Mouse (Mus musculus) embryonic facial prominence, embryonic 11.5 days (tissue): ENCODE measurements at regions not wholly inside any gene's neighbourhood (a gene's known extent, or its start where the extent isn't known, plus 50 kb on each side); places are given as distances from the start of the nearest gene placed in this dataset.

Experiments
- ATAC-seq: fragments of 200-750 bp; cut with Nextera tagmentation; replicated peaks from 2 replicates; pipeline ENCODE4 v1.8.0; 2017; ENCODE audit warnings: low read depth; ENCODE audit not compliant: insufficient number of reproducible peaks, low FRiP score, low TSS enrichment
- DNase-seq: peaks from one replicate; pipeline ENCODE4 v3.0.0-alpha.2; 2015; ENCODE audit warnings: low spot score
- H3K27ac ChIP-seq: fragments of 300-500 bp; sonication (generic); replicated peaks from 2 replicates; pipeline ENCODE4 v1.5.1; 2014; ENCODE audit warnings: mild to moderate bottlenecking, low read depth, low read length, control low read depth
- H3K27me3 ChIP-seq: fragments of 300-500 bp; sonication (generic); 2 replicates; pipeline ENCODE4 v1.6.1; 2014; ENCODE audit warnings: mild to moderate bottlenecking, low read length, moderate library complexity, mixed read lengths; ENCODE audit not compliant: control insufficient read depth, insufficient read depth
- H3K36me3 ChIP-seq: fragments of 300-500 bp; sonication (generic); replicated peaks from 2 replicates; pipeline ENCODE4 v1.6.1; 2014; ENCODE audit warnings: low read depth, mild to moderate bottlenecking, low read length, moderate library complexity, mixed read lengths; ENCODE audit not compliant: control insufficient read depth, insufficient read depth
- H3K4me1 ChIP-seq: fragments of 300-500 bp; sonication (generic); 2 replicates; pipeline ENCODE4 v1.6.1; 2014; ENCODE audit warnings: low read length, mixed read lengths; ENCODE audit not compliant: control insufficient read depth, insufficient read depth
- H3K4me2 ChIP-seq: fragments of 300-500 bp; sonication (generic); 2 replicates; pipeline ENCODE4 v1.6.1; 2014; ENCODE audit warnings: low read depth, mild to moderate bottlenecking, control low read depth, low read length, moderate library complexity
- H3K4me3 ChIP-seq: fragments of 300-500 bp; sonication (generic); 2 replicates; pipeline ENCODE4 v1.5.1; 2014; ENCODE audit warnings: low read depth, low read length, control low read depth
- H3K9ac ChIP-seq: fragments of 300-500 bp; sonication (generic); replicated peaks from 2 replicates; pipeline ENCODE4 v1.6.1; 2014; ENCODE audit warnings: mild to moderate bottlenecking, control low read depth, low read length
- H3K9me3 ChIP-seq: fragments of 300-500 bp; sonication (generic); replicated peaks from 2 replicates; pipeline ENCODE4 v1.6.1; 2016; ENCODE audit warnings: mild to moderate bottlenecking, low read length, inconsistent platforms, mixed read lengths; ENCODE audit not compliant: control insufficient read depth
- WGBS: fragments of 180-500 bp; shearing (Covaris S2); extraction: QIAGEN DNeasy Blood & Tissue Kit; methylation state at CpG from one replicate; pipeline ENCODE4 v1.1.7; 2014; 5-methylcytosine and 5-hydroxymethylcytosine counted together

DNA sequence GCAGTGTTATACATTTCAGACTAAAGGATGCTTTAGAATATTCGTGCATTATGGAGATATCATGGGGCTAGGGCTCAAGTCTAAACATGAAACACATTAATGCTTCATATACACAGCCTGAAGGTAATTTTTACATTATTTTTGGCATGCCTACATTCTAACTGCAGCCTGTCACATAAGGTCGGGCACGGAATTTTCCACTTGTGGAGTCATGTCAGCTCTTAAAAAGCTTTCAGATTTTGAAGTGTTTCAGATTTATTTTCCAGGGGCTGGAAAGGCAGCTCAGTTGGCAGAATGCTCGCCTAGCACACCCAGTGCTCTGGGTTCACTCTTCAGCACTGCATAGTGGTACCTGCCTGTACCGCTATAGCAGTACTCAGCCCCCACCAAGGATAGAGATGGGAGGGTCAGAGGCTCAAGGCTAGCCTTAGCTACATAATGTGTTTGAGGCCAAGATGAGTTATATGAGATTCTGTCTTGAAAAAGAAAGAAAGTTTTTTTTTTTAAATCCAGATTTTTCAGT, 214.6 kb upstream of the Jarid2 start:
- Histone ChIP-seq H3K36me3 (no peaks in the 10 kb centered on the region), H3K9me3 (no peaks in the 10 kb centered on the region), H3K4me1 (no peaks in the 10 kb centered on the region), H3K27ac (no peak overlapping the region), H3K27me3 (no peaks in the 10 kb centered on the region), H3K9ac (no peak overlapping the region), H3K4me2 (no peak overlapping the region), H3K4me3 (no peak overlapping the region)
- WGBS: 76% methylated on average over 5 of the region's 5 CpGs
- DNase-seq (peak; percentile 35), ATAC-seq (no peak)

DNA sequence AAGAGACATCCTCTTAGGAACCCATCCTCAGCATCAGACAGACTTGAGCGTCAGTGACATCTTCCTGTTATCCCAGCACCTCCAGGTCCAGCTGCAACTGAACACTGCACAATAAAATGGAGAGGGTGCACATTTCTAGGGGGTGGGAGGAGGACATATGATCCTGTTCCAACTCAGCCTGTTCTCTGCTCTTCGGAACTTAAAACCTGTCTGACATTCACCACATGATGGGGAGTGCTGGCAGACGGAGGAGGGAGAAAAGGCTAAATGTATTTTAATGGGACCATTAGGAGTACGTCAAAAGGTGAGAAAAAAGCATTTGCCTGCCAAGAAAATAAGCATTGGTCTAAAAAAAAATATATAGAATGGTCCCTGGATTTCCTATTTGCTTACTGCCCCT, 212.4 kb upstream of the Jarid2 start:
- ATAC-seq: no peak

DNA sequence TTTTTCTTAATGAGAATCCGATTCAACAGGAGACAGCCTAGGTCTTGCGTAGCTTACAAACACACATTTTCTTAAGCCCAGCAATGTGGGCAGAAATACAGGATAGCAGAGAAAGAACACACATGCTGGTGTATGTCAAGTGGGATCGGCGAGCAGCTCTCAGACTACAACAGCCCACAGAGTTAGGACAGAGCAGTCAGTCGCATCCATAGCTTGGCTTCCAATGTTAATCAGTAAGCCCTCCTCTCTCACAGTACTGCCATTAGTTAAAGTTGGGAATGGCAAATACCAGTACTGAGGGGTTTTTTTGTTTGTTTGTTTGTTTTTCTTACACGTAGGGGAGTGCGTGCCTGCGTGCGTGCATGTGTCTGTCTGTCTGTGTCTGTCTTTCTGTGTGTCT, 212.0 kb upstream of the Jarid2 start:
- no peak overlapping the region for H3K4me3 ChIP-seq
- H3K4me1 ChIP-seq: no peaks in the 10 kb centered on the region
- DNase-seq (no peak), ATAC-seq (no peak)
- no peak overlapping the region for H3K9ac ChIP-seq
- H3K36me3 ChIP-seq: no peaks in the 10 kb centered on the region
- no peak overlapping the region for H3K4me2 ChIP-seq
- H3K27me3 ChIP-seq: no peaks in the 10 kb centered on the region
- H3K9me3 ChIP-seq: no peaks in the 10 kb centered on the region
- WGBS: 86% methylated on average over 9 of the region's 9 CpGs
- H3K27ac ChIP-seq: no peak overlapping the region

More for the DNA sequence above, 212.4 kb upstream of the Jarid2 start:
- Histone ChIP-seq H3K4me3 (no peak overlapping the region), H3K9ac (no peak overlapping the region), H3K36me3 (no peaks in the 10 kb centered on the region), H3K4me2 (no peak overlapping the region), H3K4me1 (no peaks in the 10 kb centered on the region), H3K9me3 (no peaks in the 10 kb centered on the region), H3K27me3 (no peaks in the 10 kb centered on the region), H3K27ac (no peak overlapping the region)
- DNase-seq: no peak
- WGBS: 53% methylated on average over 4 of the region's 4 CpGs

DNA sequence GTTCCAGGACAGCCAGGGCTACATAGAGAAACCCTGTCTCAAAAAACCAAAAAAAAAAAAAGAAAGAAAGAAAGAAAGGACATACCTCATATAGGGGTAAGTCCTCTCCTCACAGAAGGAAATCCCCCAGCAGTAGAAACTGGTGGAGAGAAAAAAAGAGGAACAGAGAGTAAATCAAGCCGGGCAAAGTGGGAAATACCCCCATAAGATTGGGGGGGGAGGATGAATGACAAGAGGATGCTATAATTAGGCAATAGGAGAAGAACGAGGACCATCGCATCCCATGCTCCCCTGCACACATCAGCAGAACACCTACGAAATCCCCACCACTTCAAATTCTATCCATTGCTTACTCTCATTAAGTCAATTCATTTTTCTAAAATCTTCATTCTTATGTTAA, 211.1 kb upstream of the Jarid2 start:
- no peak overlapping the region for H3K27ac ChIP-seq
- no peaks in the 10 kb centered on the region for H3K4me1 ChIP-seq
- no peaks in the 10 kb centered on the region for H3K27me3 ChIP-seq
- no peak overlapping the region for H3K4me3 ChIP-seq
- no peaks in the 10 kb centered on the region for H3K9me3 ChIP-seq
- no peak overlapping the region for H3K4me2 ChIP-seq
- H3K9ac ChIP-seq: no peak overlapping the region
- H3K36me3 ChIP-seq: no peaks in the 10 kb centered on the region
- 89% methylated on average over 4 of the region's 4 CpGs for WGBS
- ATAC-seq (no peak), DNase-seq (no peak)

DNA sequence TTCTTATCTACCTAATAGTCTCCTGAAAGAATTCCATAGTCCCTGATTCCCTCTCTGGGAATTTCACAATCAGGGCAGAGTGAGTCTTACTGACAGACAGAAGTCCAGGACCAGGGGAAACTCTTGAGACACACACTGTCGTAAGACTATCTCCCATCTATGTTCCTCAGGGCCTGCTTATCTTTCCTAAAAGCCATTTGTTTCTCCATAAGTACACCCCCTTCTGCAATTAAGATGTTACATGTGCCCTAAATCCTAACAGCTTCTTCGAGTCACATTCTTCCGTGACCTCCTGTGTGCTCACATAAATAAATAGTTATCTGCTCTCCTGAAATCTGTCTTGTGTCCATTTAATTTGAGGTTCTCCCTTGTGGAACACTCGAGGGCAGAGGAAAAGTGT, 205.8 kb upstream of the Jarid2 start:
- H3K9me3 ChIP-seq: no peaks in the 10 kb centered on the region
- no peak overlapping the region for H3K9ac ChIP-seq
- ATAC-seq: no peak
- no peaks in the 10 kb centered on the region for H3K36me3 ChIP-seq
- H3K27ac ChIP-seq: no peak overlapping the region
- H3K4me2 ChIP-seq: no peak overlapping the region
- H3K4me3 ChIP-seq: no peak overlapping the region
- no peak for DNase-seq
- no peaks in the 10 kb centered on the region for H3K27me3 ChIP-seq
- WGBS: 74% methylated on average over 4 of the region's 4 CpGs
- H3K4me1 ChIP-seq: no peaks in the 10 kb centered on the region

DNA sequence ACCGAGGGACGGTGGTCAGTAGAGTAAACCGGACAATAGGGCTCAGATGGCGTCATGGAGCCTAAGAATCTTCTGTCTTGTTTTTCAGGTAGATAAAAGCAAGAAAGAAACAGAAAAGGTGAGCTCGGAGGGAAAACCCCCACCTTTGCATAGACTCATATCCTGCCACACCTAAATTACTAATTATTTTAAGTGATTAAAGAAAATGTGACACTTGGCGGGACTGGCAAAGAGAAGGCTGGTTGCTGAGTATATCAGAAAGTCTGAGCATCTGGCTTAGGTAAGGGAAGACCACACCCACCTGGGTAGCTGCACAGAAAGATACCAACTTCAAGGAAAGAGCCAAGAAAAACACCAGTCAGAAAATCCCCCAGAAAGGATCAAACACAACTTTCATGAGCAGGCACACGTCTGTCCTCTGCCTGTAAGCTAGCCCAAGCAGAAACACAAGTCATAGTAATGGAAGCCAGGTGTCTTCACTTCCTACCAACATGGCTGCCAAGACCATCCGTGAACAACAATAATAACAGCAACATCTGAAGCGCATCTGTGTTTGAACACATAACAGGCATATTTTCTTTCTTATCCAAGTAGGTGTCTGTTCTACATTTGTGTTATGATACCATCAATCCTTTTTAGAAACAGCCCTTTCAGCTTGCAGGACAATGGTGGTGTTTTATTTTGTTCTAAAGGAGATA, 198.3 kb upstream of the Jarid2 start:
- Histone ChIP-seq H3K27ac (no peak overlapping the region), H3K9me3 (no peaks in the 10 kb centered on the region), H3K4me2 (no peak overlapping the region), H3K4me3 (no peak overlapping the region), H3K27me3 (no peaks in the 10 kb centered on the region), H3K36me3 (no peaks in the 10 kb centered on the region; the same call in 1 of the 2 replicates), H3K4me1 (peaks cover 3% of the 10 kb centered on the region; the same call in 1 of the 2 replicates), H3K9ac (no peak overlapping the region)
- ATAC-seq: no peak
- 77% methylated on average over 9 of the region's 9 CpGs for WGBS
- peak; percentile 43 for DNase-seq

DNA sequence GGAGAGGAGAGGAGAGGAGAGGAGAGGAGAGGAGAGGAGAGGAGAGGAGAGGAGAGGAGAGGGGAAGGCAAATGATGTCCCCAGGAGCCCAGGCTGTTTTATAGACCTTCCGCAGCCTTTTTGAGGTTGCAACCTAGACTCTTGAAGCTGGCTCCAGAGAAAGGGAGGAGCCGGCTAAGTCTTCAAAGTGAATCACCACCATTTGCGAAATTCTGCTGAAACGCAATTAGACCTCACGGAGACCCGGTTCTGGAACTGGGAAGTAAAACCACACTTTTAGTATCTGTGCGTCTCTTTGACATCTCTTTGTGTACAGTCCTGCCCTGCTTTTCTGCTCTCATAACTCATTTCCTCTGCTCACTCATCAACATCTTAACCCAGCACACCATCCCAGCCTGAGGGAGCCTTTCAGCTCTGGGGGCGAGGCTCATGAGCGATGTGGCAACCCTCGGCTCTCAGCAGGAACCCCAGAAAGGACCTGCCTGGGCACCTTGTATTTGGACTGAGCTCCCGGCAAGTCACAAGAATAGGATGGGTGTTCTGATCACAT, 196.6 kb upstream of the Jarid2 start:
- Histone ChIP-seq H3K27me3 (no peaks in the 10 kb centered on the region), H3K4me1 (peaks cover 3% of the 10 kb centered on the region; the same call in 1 of the 2 replicates), H3K9ac (no peak overlapping the region), H3K27ac (no peak overlapping the region), H3K9me3 (no peaks in the 10 kb centered on the region), H3K36me3 (no peaks in the 10 kb centered on the region; the same call in 1 of the 2 replicates), H3K4me2 (no peak overlapping the region), H3K4me3 (no peak overlapping the region)
- no peak for DNase-seq
- WGBS: 89% methylated on average over 11 of the region's 11 CpGs
- ATAC-seq: no peak

DNA sequence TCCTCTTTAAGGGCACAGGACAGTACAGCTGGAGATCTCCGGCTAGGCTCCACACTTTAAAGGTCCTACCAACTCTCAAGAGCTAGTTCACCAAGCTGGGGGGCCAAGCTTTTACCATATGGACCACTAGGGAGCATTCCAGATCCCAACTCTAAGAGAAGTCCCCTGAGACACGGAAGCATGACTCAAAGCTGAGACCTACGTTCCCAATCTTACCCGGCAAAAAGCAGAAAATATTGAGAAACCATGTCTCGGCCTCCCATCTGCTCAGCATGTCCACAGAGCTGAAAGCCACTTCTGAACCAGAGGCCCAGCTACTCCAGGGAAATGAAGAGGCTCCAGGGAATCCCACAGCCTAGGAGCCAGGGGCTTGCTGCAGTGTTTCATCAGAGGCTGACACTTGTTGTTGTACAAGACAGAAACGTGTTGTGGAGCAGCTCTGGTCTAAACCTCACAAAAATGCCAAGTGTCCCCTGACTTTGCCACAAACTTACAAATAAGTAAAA, 194.6 kb upstream of the Jarid2 start:
- Histone ChIP-seq H3K4me3 (no peak overlapping the region), H3K4me2 (no peak overlapping the region), H3K9me3 (no peaks in the 10 kb centered on the region), H3K27me3 (no peaks in the 10 kb centered on the region), H3K27ac (no peak overlapping the region), H3K4me1 (peaks cover 3% of the 10 kb centered on the region; the same call in 1 of the 2 replicates), H3K9ac (no peak overlapping the region), H3K36me3 (no peaks in the 10 kb centered on the region; the same call in 1 of the 2 replicates)
- WGBS: 93% methylated on average over 6 of the region's 6 CpGs
- ATAC-seq (no peak), DNase-seq (no peak)
